Mouse (Mus musculus) WW6 (cell line): ENCODE results near the gene Armc8.

Source experiments
- DNase-seq: peaks from one replicate; pipeline ENCODE4 v3.0.0-alpha.2; 2013; ENCODE audit warnings: low read depth, low spot score

Armc8 gene

GRCm38 (mm10) chr9:99446259-99446658, 122.4 kb downstream of the Armc8 start:
- DNase-seq: no peak

GRCm38 (mm10) chr9:99444590-99445178, 124.0 kb downstream of the Armc8 start:
- DNase-seq: no peak

- DNase-seq: no peak
Measured at GRCm38 (mm10) chr9:99441647-99442433, 126.9 kb downstream of the Armc8 start.

- DNase-seq: no peak
Measured at GRCm38 (mm10) chr9:99440941-99441340, 127.8 kb downstream of the Armc8 start.

- DNase-seq: no peak
Measured at GRCm38 (mm10) chr9:99439064-99439463, 129.6 kb downstream of the Armc8 start.

GRCm38 (mm10) chr9:99437781-99438565, 130.7 kb downstream of the Armc8 start:
- no peak for DNase-seq

GRCm38 (mm10) chr9:99437031-99437764, 131.5 kb downstream of the Armc8 start, which contains the start of gene Mras:
Gene Mras (minus strand): TSS chr9:99437381.
- DNase-seq: no peak

- no peak for DNase-seq
Measured at GRCm38 (mm10) chr9:99436182-99437030, 132.3 kb downstream of the Armc8 start.

- DNase-seq: no peak
Measured at GRCm38 (mm10) chr9:99435619-99436181, 133.0 kb downstream of the Armc8 start.

- DNase-seq: no peak
Measured at GRCm38 (mm10) chr9:99434892-99435618, 133.6 kb downstream of the Armc8 start.

GRCm38 (mm10) chr9:99432478-99432877, 136.2 kb downstream of the Armc8 start:
- DNase-seq: no peak

- no peak for DNase-seq
Measured at GRCm38 (mm10) chr9:99431963-99432362, 136.7 kb downstream of the Armc8 start.

GRCm38 (mm10) chr9:99431346-99431745, 137.4 kb downstream of the Armc8 start:
- no peak for DNase-seq

GRCm38 (mm10) chr9:99430806-99431205, 137.9 kb downstream of the Armc8 start:
- no peak for DNase-seq

GRCm38 (mm10) chr9:99429845-99430244, 138.9 kb downstream of the Armc8 start:
- no peak for DNase-seq

- no peak for DNase-seq
Measured at GRCm38 (mm10) chr9:99428601-99429331, 139.9 kb downstream of the Armc8 start.
